Mouse (Mus musculus) bone marrow macrophage, adult 2 months (primary cell): ENCODE data around the gene Timm10b.

Experiments
- CTCF ChIP-seq: IDR thresholded peaks from 2 replicates; pipeline ENCODE4 v1.5.1; 2012; ENCODE audit warnings: low read depth, mild to moderate bottlenecking, low read length, moderate library complexity
- POLR2A ChIP-seq: IDR thresholded peaks from 2 replicates; pipeline ENCODE4 v1.6.1; 2012; ENCODE audit warnings: mild to moderate bottlenecking, low read depth, low read length, borderline replicate concordance

DNA sequence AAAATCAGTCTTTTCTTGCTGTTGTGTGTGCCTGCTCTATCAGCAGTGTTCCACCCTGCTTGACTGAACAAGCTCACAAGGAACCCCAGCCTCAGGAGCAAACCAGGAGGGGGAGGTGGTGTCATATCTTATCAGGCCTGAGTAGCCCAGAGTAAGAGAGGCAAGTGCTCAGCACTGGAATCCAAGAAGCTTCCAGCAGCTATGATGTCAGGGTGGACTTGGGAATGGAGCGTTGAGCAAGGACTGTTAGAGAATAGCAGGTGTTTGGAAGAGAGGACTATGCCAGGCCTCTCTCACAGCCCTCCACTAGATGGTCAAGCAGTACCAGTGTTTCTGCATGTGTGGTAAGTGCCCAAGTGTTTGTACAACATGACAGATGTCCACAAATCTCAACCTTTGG is 24.1 kb upstream of the Timm10b start:
- TF ChIP-seq CTCF (no peak), POLR2A (no peak)
